Mouse (Mus musculus) kidney, adult 2 months (tissue): ENCODE results near the gene Fbxl3.

ENCODE experiments used
- CTCF ChIP-seq: fragments of 200-500 bp; conservative IDR thresholded peaks from 2 replicates; pipeline ENCODE4 v1.5.1; 2011; ENCODE audit warnings: low read depth, mild to moderate bottlenecking, control low read depth, low read length, moderate library complexity, mixed read lengths; ENCODE audit not compliant: insufficient read depth, insufficient read length
- POLR2A ChIP-seq: fragments of 200-500 bp; IDR thresholded peaks from one replicate; pipeline ENCODE4 v1.6.1; 2011; ENCODE audit warnings: low read depth, low read length, control low read depth

GRCm38 (mm10) chr14:103056601-103057000 is 42.8 kb downstream of the Fbxl3 start:
- TF ChIP-seq POLR2A = no peak
- TF ChIP-seq CTCF = no peak
